Mouse (Mus musculus): ENCODE measurements around the gene Gm19668.
"Not testable (repeated sequence)": the region's sequence is repeated elsewhere in the genome, so short reads cannot be mapped to it uniquely, and the experiment has no call there.

The Gm19668 gene

DNA sequence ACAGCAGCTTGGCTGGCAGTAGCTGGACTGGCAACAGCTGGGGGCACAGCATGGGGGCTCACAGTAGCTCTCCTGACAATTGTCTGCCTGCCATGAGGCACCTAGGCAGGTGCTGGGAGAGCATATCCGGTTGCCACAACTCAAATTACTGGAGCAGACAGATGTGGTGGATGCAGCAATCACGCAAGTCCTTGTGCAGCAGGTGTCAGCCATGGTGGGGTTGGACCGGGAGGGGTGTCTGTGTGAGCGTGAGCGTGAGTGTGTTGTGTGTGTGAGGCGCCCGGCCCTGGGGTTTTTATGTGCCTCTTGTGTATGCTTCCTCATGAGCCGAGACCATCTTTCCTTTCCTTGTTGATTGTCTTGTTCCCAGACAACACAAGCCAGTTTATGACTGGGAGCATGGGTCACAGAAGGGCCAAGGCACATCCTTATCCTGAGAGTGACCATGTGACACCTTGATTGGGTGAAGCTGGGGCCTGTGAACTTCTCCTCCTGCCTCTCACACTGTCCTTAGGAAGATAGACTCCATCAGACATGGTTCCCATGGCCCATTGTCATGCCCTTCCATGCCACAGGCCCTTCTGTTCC, at the start of gene Gm19668:
Gene Gm19668 (minus strand): TSS at position 213 of the 588 bp plus-strand sequence.
- no peak for DNase-seq (ENCODE audit: low spot score in 2 of 2)

DNA sequence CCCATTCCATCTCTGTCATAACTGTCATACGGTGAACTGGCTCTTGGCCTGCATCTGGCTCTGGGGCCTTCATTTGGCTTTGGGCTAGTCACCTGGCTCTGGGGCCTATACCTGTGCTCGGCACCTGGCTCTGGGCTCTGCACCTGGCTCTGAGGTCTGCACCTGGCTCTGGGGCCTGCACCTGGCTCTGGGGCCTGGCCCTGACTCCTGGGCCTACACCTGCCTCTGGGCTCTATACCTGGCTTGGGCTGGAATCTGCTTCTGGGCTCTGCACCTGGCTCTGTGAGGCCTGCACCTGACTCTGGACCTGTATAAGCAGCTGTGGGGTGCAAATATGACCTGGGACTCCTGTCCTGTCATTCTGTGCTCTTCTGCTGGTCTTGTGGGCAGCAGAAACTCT, 48.6 kb upstream of the Gm19668 start:
- DNase-seq (ENCODE audit: low spot score in 2 of 2): no peak

DNA sequence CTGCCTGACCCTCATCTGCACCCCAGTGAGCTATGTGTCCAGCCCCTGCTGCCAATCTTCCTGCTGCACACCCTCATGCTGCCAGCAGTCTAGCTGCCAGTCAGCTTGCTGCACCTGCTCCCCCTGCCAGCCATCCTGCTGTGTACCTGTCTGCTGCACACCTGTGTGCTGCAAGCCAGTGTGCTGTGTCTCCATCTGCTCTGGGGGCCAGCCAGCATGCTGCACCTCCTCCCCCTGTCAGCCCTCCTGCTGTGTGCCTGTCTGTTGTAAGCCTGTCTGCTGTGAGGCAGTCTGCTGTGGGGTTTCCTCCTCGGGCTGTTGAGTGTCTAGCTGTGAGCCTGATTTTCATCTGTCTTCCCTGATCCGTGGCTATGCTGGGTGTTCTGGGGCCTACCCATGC, 48.0 kb upstream of the Gm19668 start:
- DNase-seq (ENCODE audit: low spot score in 2 of 2): no peak

DNA sequence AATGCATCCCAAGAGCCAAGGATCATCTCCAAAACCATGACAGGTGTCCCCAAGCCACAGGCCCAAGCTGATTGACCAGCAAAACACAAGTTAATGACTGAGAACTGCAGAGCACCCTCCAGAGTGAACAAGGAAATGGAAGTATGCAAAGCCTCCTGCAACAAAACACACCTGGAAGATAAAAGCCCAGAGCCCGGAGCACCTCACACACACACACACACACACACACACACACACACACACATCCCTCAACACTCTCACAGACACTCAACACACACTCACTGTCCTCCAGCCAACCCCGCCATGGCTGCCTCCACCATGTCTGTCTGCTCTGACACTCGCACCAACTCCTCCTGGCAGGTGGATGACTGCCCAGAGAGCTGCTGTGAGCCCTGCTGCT, 47.6 kb upstream of the Gm19668 start, which contains the start of gene Gm36176:
Gene Gm36176 (plus strand): TSS at position 301 of the 400 bp plus-strand sequence.
- DNase-seq (ENCODE audit: low spot score in 2 of 2): no peak

DNA sequence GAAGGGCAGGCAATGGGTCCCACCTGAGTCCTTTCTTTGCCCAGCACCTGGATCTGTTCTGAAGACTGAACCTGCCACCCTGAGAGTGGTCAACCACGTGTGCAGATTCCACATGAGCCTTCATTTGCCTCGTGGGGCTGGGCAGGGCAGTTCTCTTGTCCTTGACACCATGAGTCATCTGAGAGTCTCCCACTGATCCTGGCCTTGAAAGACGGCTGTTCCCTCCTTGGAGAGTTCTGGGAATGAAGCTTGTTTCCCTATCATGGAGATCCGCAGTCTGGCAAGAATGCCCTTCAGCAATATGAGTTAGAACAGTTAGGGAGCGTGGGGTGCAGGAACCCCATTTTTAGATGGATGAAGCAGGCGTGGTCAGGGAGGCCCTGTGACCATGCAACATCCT, 40.1 kb upstream of the Gm19668 start:
- no peak for DNase-seq (ENCODE audit: low spot score in 2 of 2)

DNA sequence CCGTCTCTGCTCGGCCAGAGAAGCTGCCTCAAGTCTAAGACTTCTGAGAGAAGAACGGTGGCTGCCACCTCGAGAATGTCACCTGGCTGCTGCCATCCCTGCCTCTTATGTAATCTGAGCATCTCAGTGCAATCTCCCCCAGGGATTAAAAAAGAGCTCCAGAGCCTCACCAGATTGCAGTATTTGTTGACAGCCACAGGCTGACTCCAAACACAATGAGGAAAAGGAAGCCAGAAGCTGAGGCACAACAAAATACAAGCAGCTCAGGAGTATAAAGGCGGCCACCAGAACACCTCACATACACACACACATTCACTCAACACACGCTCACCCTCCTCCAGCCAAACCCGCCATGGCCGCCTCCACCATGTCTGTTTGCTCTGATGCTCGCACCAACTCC, 36.7 kb upstream of the Gm19668 start, which contains the start of gene Krtap10-10:
Gene Krtap10-10 (plus strand): TSS at position 301 of the 400 bp plus-strand sequence.
- DNase-seq (ENCODE audit: low spot score in 2 of 2): no peak

DNA sequence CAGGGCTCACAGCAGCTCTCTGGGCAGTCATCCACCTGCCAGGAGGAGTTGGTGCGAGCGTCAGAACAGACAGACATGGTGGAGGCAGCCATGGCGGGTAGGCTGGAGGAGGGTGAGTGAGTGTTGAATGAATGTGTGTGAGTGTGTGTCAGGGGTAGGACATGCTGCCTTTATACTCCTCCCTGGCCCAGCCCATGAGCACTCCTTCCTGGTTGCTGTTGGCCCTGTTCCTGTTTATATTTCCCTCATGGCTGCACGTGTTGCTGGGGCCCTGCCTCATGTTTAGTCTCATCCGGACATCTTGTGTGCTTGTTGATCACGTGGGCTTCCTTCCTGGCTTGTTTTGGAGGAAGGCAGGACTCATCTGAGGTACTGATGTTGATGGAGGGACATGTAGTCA, 28.0 kb upstream of the Gm19668 start, which contains the start of gene Krtap10-4:
Gene Krtap10-4 (minus strand): TSS at position 145 of the 400 bp plus-strand sequence.
- no peak for DNase-seq (ENCODE audit: low spot score in 2 of 2)

DNA sequence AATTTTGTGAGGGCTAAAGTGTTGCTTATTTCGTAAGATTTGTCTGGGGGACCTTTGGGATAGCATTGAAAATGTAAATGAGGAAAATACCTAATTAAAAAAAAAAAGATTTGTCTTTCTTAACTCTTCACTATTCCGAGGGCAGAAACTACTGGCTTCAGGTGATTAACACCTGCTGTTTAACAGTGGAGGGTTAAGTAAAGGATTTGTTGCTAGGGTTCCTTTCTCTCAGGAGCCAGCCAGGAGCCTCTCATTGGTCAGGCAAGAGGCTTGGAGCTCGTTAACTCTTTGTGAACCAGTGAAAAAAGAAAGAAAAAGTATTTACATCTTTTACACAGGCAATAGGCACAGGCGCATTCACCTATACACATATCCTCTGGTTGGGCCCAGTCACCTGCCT, 20.3 kb upstream of the Gm19668 start:
- DNase-seq (ENCODE audit: low spot score in 2 of 2): no peak

DNA sequence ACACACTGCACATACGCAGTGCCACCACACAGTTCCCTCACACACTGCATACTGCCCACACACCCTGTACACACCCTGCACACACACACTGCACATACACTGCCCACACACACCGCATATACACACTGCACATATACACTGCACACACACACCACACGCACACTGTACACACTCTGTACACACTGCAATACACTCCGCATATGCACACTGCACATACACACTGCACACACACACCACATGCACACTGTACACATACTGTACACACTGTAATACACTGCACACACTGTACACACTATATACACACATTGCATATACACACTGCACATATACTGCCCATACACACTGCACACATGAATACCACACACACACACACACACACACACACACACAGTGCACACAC, 19.6 kb upstream of the Gm19668 start:
- DNase-seq (ENCODE audit: low spot score in 2 of 2): no peak

DNA sequence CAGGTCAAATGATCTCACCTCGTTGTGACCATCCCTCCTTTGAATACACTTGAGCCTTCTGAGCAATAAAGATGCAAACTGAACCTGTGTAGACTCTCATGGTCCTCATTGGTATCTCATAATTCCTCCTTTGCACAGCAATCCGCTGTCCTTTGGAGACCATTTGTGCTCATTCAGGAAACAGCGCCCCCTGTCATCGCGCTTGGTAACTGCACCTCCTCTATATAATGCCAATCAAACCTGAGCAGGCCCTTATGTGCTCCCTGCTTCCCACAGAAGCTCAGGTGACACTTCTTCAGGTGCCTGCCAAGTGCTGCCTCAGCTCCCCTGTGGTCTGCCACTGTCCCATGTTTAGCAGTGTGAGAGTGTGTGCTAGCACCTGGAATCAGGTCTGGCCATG, 16.6 kb upstream of the Gm19668 start:
- peak in 1 of 2 experiments; percentile 38 for DNase-seq (ENCODE audit: low spot score in 2 of 2)

DNA sequence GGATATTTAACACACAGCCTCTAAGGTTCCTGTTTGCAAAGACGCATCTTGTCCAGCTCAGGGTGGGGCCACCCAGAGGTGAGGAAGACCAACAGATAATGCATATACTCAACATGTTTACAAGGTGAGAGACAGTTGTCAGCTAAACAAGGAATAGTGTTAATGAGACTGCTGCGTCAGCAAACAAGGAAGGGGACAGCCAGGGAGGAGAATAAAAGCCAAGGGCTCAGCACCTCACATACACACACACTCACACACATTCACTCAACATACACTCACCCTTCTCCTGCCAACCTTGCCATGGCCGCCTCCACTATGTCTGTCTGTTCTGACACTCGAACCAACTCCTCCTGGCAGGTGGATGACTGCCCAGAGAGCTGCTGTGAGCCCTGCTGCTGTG, 15.4 kb upstream of the Gm19668 start, which contains the start of gene Gm2696:
Gene Gm2696 (plus strand): TSS at position 301 of the 400 bp plus-strand sequence.
- DNase-seq (ENCODE audit: low spot score in 2 of 2): no peak

DNA sequence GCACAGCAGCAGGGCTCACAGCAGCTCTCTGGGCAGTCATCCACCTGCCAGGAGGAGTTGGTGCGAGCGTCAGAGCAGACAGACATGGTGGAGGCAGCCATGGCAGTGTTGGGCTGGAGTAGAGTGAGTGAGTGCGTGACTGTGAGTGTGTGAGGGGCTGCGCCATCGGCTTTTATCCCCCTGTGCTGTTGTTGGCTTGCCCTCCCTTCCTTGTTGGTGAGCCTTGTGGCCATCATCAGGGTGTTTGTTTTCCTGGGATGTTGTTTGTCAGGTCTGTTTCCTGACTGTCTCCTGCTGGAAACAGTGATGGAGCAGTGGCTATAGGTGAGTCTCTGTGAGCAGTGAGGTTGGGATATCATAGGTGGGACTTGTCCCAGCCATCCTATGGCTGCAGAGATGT, 12.8 kb upstream of the Gm19668 start, which contains the start of gene Gm9507:
Gene Gm9507 (minus strand): TSS at position 101 of the 400 bp plus-strand sequence.
- DNase-seq (ENCODE audit: low spot score in 2 of 2): no peak

DNA sequence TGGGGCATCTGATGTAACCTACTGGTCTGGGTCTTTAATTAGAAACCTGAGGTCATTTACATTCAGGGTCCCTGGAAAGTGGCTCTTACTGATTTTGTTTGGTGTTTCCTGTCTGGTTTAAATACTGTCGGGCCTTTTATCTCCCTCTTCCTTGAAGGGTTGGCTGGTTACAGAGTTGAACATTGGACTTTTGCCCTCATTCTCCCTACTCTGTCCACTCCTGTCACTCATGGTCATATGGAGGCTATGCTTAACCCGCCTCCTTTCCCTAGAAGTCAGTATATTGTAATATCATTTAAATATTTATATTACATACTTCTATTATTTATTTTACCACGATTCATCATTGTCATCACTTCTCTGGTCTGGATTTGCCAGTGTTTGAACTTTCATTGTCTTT, 5.2 kb upstream of the Gm19668 start:
- no peak for DNase-seq (ENCODE audit: low spot score in 2 of 2)

DNA sequence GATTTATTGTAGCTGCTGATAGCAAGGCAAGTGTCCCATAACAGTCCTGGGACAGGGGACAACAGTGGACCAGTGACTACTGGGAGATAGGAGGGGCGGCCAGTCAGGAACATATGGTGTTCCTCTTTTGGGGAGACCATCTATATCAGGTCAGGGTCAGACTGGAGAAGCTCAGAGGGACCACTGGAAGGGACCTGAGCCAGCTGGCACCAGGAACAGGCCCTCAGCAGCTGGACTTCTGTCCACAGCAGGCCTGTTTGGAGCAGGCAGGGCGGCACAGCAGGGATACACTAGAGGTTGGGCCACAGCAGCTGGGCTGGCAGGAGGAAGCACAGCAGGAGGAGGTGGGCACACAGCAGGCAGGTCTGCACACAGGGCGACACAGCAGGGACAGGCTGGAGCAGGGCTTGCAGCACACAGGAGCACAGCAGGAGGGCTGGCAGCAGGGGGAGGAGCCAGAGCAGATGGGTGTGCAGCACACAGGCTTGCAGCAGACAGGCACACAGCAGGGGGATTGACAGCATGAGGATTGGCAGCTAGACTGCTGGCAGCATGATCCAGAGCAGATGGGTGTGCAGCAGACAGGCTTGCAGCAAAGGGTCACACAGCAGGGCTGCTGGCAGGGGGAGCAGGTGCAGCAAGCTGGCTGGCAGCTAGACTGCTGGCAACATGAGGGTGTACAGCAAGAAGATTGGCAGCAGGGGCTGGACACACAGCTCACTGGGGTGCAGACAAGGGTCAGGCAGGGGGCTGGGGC, 591 bp downstream of the Gm19668 start:
- not testable (repeated sequence) for DNase-seq (ENCODE audit: low spot score in 2 of 2)

DNA sequence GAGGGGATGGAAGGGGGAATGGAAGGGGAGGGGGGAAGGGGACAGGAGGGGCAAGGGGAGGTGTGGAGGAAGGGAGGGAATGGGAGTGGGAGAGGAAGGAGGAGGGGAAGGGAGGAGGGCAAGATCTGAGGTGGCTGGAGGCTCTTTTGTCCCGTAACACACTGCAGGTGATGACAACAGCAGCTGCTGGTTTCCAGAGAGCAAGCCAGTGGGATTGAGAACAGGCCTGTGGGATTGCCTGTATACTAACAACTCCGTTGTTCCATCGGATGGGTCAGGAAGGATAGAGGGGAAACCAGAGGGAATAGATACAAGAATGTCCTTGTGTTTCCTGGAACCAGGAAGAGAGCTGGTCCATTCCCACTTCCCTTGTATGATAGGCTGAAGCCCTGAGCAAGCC, 1.3 kb downstream of the Gm19668 start:
- DNase-seq (ENCODE audit: low spot score in 2 of 2): no peak

DNA sequence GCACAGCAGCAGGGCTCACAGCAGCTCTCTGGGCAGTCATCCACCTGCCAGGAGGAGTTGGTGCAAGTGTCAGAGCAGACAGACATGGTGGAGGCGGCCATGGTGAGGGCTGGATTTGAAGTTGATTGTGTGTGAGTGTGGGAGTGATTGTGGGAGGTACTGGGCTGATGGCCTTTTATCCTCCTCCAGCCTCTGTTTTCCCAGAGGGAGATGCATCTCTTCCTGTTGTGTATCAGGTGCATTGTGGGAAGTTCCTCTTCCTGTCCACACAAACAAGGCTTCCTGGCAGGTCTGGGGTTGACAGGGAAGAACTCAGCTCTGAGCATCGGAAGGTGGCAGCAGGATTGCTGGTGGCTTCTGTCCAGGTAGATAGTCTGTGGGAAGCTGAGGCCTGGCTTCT, 4.0 kb downstream of the Gm19668 start, which contains the start of gene Gm9639:
Gene Gm9639 (minus strand): TSS at position 101 of the 400 bp plus-strand sequence.
- no peak for DNase-seq (ENCODE audit: low spot score in 2 of 2)

DNA sequence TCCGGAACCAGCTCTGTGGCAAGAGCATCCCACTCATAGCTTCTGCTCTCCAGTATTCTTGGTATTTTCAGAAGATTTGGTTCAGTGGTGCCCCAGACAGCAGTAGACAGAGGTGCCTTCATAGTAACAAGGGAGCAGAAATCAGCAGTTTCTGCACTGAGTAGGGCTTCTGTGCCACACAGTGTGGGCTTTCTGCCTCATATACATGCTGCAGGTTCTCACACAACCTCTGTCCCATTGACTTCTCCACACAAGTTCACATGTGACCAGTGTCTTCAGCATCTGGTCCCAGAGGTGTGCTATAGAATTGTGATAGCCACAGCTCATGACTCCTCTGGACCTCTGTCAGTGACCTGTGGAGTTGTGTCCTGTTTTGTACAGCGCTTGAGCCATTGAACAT, 10.3 kb downstream of the Gm19668 start:
- DNase-seq (ENCODE audit: low spot score in 2 of 2): no peak

DNA sequence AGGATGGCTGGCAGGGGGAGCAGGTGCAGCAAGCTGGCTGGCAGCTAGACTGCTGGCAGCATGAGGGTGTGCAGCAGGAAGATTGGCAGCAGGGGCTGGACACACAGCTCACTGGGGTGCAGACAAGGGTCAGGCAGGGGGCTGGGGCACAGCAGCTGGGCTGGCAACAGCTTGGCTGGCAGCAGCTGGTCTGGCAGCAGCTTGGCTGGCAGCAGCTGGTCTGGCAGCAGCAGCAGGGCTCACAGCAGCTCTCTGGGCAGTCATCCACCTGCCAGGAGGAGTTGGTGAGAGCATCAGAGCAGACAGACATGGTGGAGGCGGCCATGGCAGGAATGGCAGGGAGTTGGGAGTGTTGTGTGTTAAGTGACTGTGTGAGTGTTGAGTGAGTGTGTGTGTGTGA, 11.1 kb downstream of the Gm19668 start, which contains the start of gene Gm7137:
Gene Gm7137 (minus strand): TSS at position 325 of the 400 bp plus-strand sequence.
- DNase-seq (ENCODE audit: low spot score in 2 of 2): not testable (repeated sequence)

DNA sequence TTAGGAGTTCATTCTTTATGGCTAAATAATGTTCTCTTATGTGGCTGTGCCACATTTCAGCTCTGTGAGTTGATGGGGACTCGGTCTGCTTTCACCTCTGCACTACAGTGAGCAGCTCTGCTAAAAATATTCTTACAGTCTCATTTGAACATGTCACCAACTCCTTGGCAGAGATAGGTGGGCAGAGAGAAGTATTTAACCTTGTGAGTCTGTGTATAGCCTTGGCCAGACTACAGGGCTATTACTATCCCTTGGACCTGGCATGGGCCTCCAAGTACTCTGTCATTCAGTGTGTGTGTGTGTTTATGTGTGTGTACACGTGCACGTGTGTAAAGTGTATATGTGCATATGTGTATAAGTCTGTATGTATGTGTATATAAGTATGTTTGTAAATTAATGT, 15.5 kb downstream of the Gm19668 start:
- DNase-seq (ENCODE audit: low spot score in 2 of 2): not testable (repeated sequence)

DNA sequence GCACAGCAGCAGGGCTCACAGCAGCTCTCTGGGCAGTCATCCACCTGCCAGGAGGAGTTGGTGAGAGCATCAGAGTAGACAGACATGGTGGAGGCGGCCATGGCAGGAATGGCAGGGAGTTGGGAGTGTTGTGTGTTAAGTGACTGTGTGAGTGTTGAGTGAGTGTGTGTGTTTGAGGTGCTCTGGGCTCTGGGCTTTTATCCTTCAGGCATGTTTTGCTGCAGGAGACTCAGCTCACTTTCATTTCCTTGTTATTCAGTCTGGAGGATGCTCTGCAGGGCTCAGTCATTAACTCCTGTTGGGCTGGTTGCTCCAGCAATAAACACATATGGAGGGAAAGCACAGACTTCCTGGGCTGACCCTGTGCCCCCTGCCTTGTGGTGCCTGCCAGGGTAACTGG, 16.5 kb downstream of the Gm19668 start, which contains the start of gene Gm3250:
Gene Gm3250 (minus strand): TSS at position 101 of the 400 bp plus-strand sequence.
- not testable (repeated sequence) for DNase-seq (ENCODE audit: low spot score in 2 of 2)

DNA sequence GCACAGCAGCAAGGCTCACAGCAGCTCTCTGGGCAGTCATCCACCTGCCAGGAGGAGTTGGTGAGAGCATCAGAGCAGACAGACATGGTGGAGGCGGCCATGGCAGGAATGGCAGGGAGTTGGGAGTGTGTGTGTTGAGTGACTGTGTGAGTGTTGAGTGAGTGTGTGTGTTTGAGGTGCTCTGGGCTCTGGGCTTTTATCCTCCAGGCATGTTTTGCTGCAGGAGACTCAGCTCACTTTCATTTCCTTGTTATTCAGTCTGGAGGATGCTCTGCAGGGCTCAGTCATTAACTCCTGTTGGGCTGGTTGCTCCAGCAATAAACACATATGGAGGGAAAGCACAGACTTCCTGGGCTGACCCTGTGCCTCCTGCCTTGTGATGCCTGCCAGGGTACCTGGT, 22.1 kb downstream of the Gm19668 start, which contains the start of gene Gm7138:
Gene Gm7138 (minus strand): TSS at position 101 of the 400 bp plus-strand sequence.
- not testable (repeated sequence) for DNase-seq (ENCODE audit: low spot score in 2 of 2)

DNA sequence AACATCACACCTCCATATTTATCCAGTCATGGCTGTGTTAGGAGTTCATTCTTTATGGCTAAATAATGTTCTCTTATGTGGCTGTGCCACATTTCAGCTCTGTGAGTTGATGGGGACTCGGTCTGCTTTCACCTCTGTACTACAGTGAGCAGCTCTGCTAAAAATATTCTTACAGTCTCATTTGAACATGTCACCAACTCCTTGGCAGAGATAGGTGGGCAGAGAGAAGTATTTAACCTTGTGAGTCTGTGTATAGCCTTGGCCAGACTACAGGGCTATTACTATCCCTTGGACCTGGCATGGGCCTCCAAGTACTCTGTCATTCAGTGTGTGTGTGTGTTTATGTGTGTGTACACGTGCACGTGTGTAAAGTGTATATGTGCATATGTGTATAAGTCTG, 26.8 kb downstream of the Gm19668 start:
- not testable (repeated sequence) for DNase-seq (ENCODE audit: low spot score in 2 of 2)

Measured in right cerebral cortex, postnatal 10 days (tissue).